Mouse (Mus musculus) midbrain, embryonic 13.5 days (tissue): ENCODE measurements around the gene Kank4. TPM values are rescaled to one million over a fixed set of nuclear protein-coding genes. Genes with fewer than 3 reads are reported as not detected.

ENCODE experiments used
- ATAC-seq: fragments of 200-750 bp; cut with Nextera tagmentation; 2 replicates; pipeline ENCODE4 v1.8.0; 2017; ENCODE audit warnings: mild to moderate bottlenecking, moderate TSS enrichment, moderate library complexity
- H3K27ac ChIP-seq: fragments of 300-500 bp; sonication (generic); 2 replicates; pipeline ENCODE4 v1.5.1; 2015; ENCODE audit warnings: inconsistent platforms, mild to moderate bottlenecking, moderate library complexity
- H3K27me3 ChIP-seq: fragments of 300-500 bp; sonication (generic); 2 replicates; pipeline ENCODE4 v1.6.1; 2015; ENCODE audit warnings: mild to moderate bottlenecking, inconsistent platforms
- H3K36me3 ChIP-seq: fragments of 300-500 bp; sonication (generic); 2 replicates; pipeline ENCODE4 v1.6.1; 2015; ENCODE audit warnings: mild to moderate bottlenecking, inconsistent platforms
- H3K4me1 ChIP-seq: fragments of 300-500 bp; sonication (generic); replicated peaks from 2 replicates; pipeline ENCODE4 v1.6.1; 2015; ENCODE audit warnings: inconsistent platforms
- H3K4me2 ChIP-seq: fragments of 300-500 bp; sonication (generic); replicated peaks from 2 replicates; pipeline ENCODE4 v1.6.1; 2015; ENCODE audit warnings: moderate library complexity, mild to moderate bottlenecking, inconsistent platforms
- H3K4me3 ChIP-seq: fragments of 300-500 bp; sonication (generic); replicated peaks from 2 replicates; pipeline ENCODE4 v1.5.1; 2015; ENCODE audit warnings: mild to moderate bottlenecking, inconsistent platforms
- H3K9ac ChIP-seq: fragments of 300-500 bp; sonication (generic); replicated peaks from 2 replicates; pipeline ENCODE4 v1.6.1; 2015; ENCODE audit warnings: mild to moderate bottlenecking, inconsistent platforms
- H3K9me3 ChIP-seq: fragments of 300-500 bp; sonication (generic); 2 replicates; pipeline ENCODE4 v1.6.1; 2016; ENCODE audit warnings: mild to moderate bottlenecking, inconsistent platforms
- WGBS: fragments of 180-500 bp; shearing (Covaris S2); methylation state at CpG from one replicate; pipeline ENCODE4 v1.1.7; 2015; 5-methylcytosine and 5-hydroxymethylcytosine counted together
- polyA plus RNA-seq: library from polyadenylated mRNA; unstranded; fragments of >200 nt; fragmentation: Nextera tagmentation; extraction: Ambion mirVana; gene quantifications from 2 replicates; pipeline ENCODE4 v1.2.1, GENCODE M21; 2015

Kank4 gene
- polyA plus RNA-seq, 1 experiment from 2014 or later = 0.19 TPM

DNA sequence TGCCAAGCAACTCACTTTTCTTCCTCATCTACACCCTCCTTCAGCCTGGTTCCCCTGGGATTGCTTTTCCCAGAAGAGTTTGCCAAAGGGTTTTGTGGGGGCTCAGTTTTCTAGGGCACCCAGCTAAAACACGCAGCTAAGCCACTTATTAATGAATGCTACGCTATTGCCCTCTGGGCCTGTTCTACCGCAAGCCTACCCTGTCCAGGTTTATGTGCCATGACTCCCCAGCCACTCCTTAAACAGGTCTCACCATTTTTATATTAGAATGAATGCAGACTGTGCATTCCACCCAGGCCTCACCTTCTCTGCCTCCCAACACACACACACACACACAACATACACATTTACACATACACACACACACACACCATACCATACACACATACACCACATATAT lies 5.7 kb upstream of the Kank4 start:
- WGBS = 84% methylated on average over 3 of the region's 3 CpGs
- ATAC-seq = no peak
- H3K9me3 ChIP-seq = no peaks in the 10 kb centered on the region

GRCm38 (mm10) chr4:98822478-98822877 lies 5.1 kb upstream of the Kank4 start:
- ATAC-seq = no peak
- Histone ChIP-seq H3K9me3 (no peaks in the 10 kb centered on the region), H3K36me3 (no peaks in the 10 kb centered on the region), H3K4me3 (no peak overlapping the region), H3K27me3 (peaks cover 27% of the 10 kb centered on the region), H3K27ac (no peak overlapping the region), H3K4me2 (no peak overlapping the region), H3K9ac (no peak overlapping the region), H3K4me1 (peaks cover 8% of the 10 kb centered on the region)
- WGBS = 78% methylated on average over 3 of the region's 3 CpGs

More for the DNA sequence above, 5.7 kb upstream of the Kank4 start:
- Histone ChIP-seq H3K27me3 (peaks cover 21% of the 10 kb centered on the region), H3K4me2 (no peak overlapping the region), H3K27ac (no peak overlapping the region), H3K9ac (no peak overlapping the region), H3K4me1 (0 out of 2 replicates have a peak, but pooled peaks cover 2% of the 10 kb centered on the region), H3K36me3 (no peaks in the 10 kb centered on the region), H3K4me3 (no peak overlapping the region)

DNA sequence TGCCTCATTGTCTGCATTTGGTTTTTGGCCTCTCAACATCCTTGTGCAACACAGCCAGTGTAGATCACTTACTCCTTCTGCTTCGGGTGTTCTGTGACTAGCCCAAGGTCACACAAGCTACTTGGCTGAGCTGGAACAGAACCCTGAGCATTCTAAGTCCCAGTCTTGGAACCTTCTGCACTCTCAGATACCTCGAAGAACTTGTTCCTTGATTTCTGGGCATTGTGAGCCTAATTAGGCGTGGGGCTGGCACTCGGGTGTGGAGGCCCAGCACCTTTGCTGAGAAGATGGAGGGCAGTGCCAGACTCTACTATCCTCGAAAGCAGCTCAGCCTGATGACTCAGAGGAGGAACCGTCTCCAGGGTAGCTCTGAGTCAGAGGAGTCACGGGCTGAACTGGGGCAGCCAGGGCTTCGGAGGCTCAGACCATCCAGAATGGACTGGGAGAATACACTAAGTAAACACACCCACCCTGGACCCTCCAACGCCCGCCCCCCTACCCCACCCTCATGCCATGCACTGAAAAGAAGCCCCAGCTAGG lies 1.9 kb upstream of the Kank4 start:
- H3K4me3 ChIP-seq = no peak overlapping the region
- ATAC-seq = no peak
- H3K27me3 ChIP-seq = peaks cover 58% of the 10 kb centered on the region
- no peak overlapping the region for H3K27ac ChIP-seq
- no peak overlapping the region for H3K4me2 ChIP-seq
- H3K9ac ChIP-seq = no peak overlapping the region
- WGBS = 82% methylated on average over 10 of the region's 10 CpGs
- H3K9me3 ChIP-seq = no peaks in the 10 kb centered on the region
- no peaks in the 10 kb centered on the region for H3K36me3 ChIP-seq
- peaks cover 15% of the 10 kb centered on the region for H3K4me1 ChIP-seq

DNA sequence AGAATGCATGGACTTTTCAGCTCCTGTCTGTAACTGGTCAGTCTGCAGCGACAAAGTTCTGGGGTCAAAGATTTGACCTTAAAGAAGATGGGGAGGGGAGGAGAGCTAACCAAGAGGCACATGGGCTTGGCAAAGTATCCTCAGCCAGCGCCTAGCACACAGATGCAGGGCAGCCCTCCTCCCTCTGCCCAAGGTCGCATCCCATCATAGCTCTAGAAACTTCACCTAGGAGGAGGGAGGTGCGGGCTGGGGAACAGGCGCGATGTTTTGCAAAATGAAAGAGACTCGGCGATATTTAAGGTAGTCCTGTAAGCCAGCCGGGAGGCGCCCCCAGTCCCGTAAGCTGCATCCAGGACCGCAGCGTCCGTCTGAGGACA lies 542 bp downstream of the Kank4 start:
- 1% methylated on average over 14 of the region's 14 CpGs for WGBS
- H3K9ac ChIP-seq = peak overlapping the region; percentile 81
- no peaks in the 10 kb centered on the region for H3K36me3 ChIP-seq
- H3K4me3 ChIP-seq = peak overlapping the region; percentile 74
- no peaks in the 10 kb centered on the region for H3K9me3 ChIP-seq
- H3K27me3 ChIP-seq = peaks cover 60% of the 10 kb centered on the region
- peak overlapping the region; percentile 99 for H3K4me2 ChIP-seq
- peak; percentile 13 for ATAC-seq
- peaks cover 15% of the 10 kb centered on the region for H3K4me1 ChIP-seq
- no peak overlapping the region for H3K27ac ChIP-seq

GRCm38 (mm10) chr4:98806306-98806705 lies 11.0 kb downstream of the Kank4 start:
- H3K27me3 ChIP-seq = no peaks in the 10 kb centered on the region
- H3K4me3 ChIP-seq = no peak overlapping the region
- 93% methylated on average over 9 of the region's 9 CpGs for WGBS
- no peak overlapping the region for H3K4me2 ChIP-seq
- H3K4me1 ChIP-seq = no peaks in the 10 kb centered on the region
- no peaks in the 10 kb centered on the region for H3K9me3 ChIP-seq
- H3K36me3 ChIP-seq = no peaks in the 10 kb centered on the region
- H3K9ac ChIP-seq = no peak overlapping the region
- ATAC-seq = no peak
- H3K27ac ChIP-seq = no peak overlapping the region

GRCm38 (mm10) chr4:98805291-98806048 lies 11.9 kb downstream of the Kank4 start:
- H3K27me3 ChIP-seq = no peaks in the 10 kb centered on the region
- no peak overlapping the region for H3K9ac ChIP-seq
- no peak overlapping the region for H3K4me3 ChIP-seq
- no peak overlapping the region for H3K4me2 ChIP-seq
- no peaks in the 10 kb centered on the region for H3K9me3 ChIP-seq
- no peak overlapping the region for H3K27ac ChIP-seq
- no peaks in the 10 kb centered on the region for H3K4me1 ChIP-seq
- WGBS = 70% methylated on average over 12 of the region's 12 CpGs
- ATAC-seq = no peak
- H3K36me3 ChIP-seq = no peaks in the 10 kb centered on the region

- 78% methylated on average over 7 of the region's 7 CpGs for WGBS
- H3K4me2 ChIP-seq = no peak overlapping the region
- H3K27ac ChIP-seq = no peak overlapping the region
- no peaks in the 10 kb centered on the region for H3K36me3 ChIP-seq
- no peak overlapping the region for H3K9ac ChIP-seq
- H3K9me3 ChIP-seq = no peaks in the 10 kb centered on the region
- H3K4me1 ChIP-seq = no peaks in the 10 kb centered on the region
- H3K4me3 ChIP-seq = no peak overlapping the region
- H3K27me3 ChIP-seq = no peaks in the 10 kb centered on the region
- no peak for ATAC-seq
These were observed 12.7 kb downstream of the Kank4 start for GRCm38 (mm10) chr4:98804476-98805134.

DNA sequence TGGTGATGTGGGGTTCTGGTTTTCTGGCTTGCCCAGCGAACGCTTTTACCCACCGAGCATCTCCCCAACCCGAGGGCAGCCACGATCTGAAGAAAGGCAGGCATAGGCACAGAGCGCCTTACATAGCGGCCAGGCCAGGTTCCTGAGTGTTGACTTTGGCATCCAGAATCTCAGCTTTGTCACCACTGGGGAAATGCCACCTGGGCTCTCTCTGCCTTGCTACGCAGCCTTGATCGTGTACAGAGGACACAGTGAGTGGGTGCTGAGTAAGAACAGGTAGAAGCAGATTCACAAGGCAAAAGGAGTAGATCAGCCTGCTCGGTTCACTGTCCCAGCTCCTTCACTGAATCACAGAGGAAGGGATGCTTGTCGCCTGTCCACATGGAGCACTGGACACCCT lies 15.6 kb downstream of the Kank4 start:
- no peak for ATAC-seq
- H3K9me3 ChIP-seq = no peaks in the 10 kb centered on the region
- H3K36me3 ChIP-seq = no peaks in the 10 kb centered on the region
- H3K4me1 ChIP-seq = peaks cover 6% of the 10 kb centered on the region; the same call in 1 of the 2 replicates
- no peak overlapping the region for H3K4me2 ChIP-seq
- WGBS = 92% methylated on average over 11 of the region's 11 CpGs
- no peaks in the 10 kb centered on the region for H3K27me3 ChIP-seq
- no peak overlapping the region for H3K4me3 ChIP-seq
- no peak overlapping the region for H3K27ac ChIP-seq
- no peak overlapping the region for H3K9ac ChIP-seq

- Histone ChIP-seq H3K4me2 (no peak overlapping the region), H3K36me3 (no peaks in the 10 kb centered on the region), H3K9me3 (no peaks in the 10 kb centered on the region), H3K27ac (no peak overlapping the region), H3K4me3 (no peak overlapping the region), H3K9ac (no peak overlapping the region), H3K27me3 (no peaks in the 10 kb centered on the region), H3K4me1 (peaks cover 12% of the 10 kb centered on the region)
- 89% methylated on average over 8 of the region's 8 CpGs for WGBS
- no peak for ATAC-seq
These were observed 16.5 kb downstream of the Kank4 start for GRCm38 (mm10) chr4:98800824-98801223.

- H3K9ac ChIP-seq = no peak overlapping the region
- peak overlapping the region; percentile 19; the same call in 1 of the 2 replicates for H3K27ac ChIP-seq
- no peaks in the 10 kb centered on the region for H3K9me3 ChIP-seq
- H3K36me3 ChIP-seq = no peaks in the 10 kb centered on the region
- WGBS = 69% methylated on average over 11 of the region's 11 CpGs
- no peaks in the 10 kb centered on the region for H3K27me3 ChIP-seq
- H3K4me3 ChIP-seq = no peak overlapping the region
- no peak overlapping the region for H3K4me2 ChIP-seq
- ATAC-seq = peak; percentile 45; the same call in 1 of the 2 replicates
- peaks cover 12% of the 10 kb centered on the region for H3K4me1 ChIP-seq
These were observed 20.6 kb downstream of the Kank4 start for GRCm38 (mm10) chr4:98796591-98797341.

- Histone ChIP-seq H3K36me3 (no peaks in the 10 kb centered on the region), H3K4me2 (no peak overlapping the region), H3K4me3 (no peak overlapping the region), H3K27me3 (no peaks in the 10 kb centered on the region), H3K9ac (no peak overlapping the region), H3K4me1 (peaks cover 20% of the 10 kb centered on the region), H3K27ac (no peak overlapping the region), H3K9me3 (no peaks in the 10 kb centered on the region)
- no peak for ATAC-seq
- 89% methylated on average over 2 of the region's 2 CpGs for WGBS
These were observed 22.1 kb downstream of the Kank4 start for GRCm38 (mm10) chr4:98795241-98795640.

DNA sequence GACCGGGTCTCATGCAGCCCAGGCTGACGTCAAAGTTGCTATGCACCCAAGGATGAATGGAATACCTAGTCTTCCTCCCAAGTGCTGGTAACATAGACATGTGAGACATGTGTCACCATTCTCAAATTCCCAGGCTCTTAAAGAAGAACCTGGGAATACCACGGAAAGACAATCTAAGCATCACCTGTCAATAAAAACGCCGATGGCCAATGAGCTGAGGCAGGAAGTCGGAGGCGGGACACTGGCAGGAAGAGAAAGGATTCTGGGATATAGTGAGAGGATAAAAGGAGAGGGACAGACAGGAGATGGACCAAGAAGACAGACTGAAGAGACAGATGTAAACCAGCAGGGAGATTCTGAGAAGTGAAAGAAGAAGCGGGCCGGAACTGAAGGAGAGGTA lies 23.9 kb downstream of the Kank4 start:
- no peak for ATAC-seq
- H3K4me2 ChIP-seq = no peak overlapping the region
- no peak overlapping the region for H3K4me3 ChIP-seq
- H3K4me1 ChIP-seq = peaks cover 31% of the 10 kb centered on the region
- H3K36me3 ChIP-seq = no peaks in the 10 kb centered on the region
- H3K27ac ChIP-seq = no peak overlapping the region
- no peaks in the 10 kb centered on the region for H3K27me3 ChIP-seq
- 93% methylated on average over 9 of the region's 9 CpGs for WGBS
- no peak overlapping the region for H3K9ac ChIP-seq
- no peaks in the 10 kb centered on the region for H3K9me3 ChIP-seq
